Mouse (Mus musculus) CD4-positive naive resting alpha-beta T cell, adult 76 days (primary cell): ENCODE measurements around the gene 1110032A03Rik. TPM values are rescaled to one million over a fixed set of nuclear protein-coding genes. Genes with fewer than 3 reads are reported as not detected.

Source experiments
- total RNA-seq: library from RNA; stranded (reverse); gene quantifications from one replicate; pipeline ENCODE4 v1.2.4, GENCODE M21; 2023

1110032A03Rik gene
- total RNA-seq = 11.1 TPM

GRCm38 (mm10) chr9:50774991-50775612 lies at the start of gene 1110032A03Rik, which contains the start of gene Alg9:
TSS of gene 1110032A03Rik (minus strand) at chr9:50775520.
TSS of gene Alg9 (plus strand) at chr9:50775019.

GRCm38 (mm10) chr9:50768107-50769002 lies 7.0 kb downstream of the 1110032A03Rik start, which contains the start of gene Fdxacb1:
TSS of gene Fdxacb1 (plus strand) at chr9:50768236.

GRCm38 (mm10) chr9:50752054-50752602 lies 23.2 kb downstream of the 1110032A03Rik start, which contains the start of gene Hspb2:
TSS of gene Hspb2 (minus strand) at chr9:50752354.

GRCm38 (mm10) chr9:50751323-50751722 lies 24.0 kb downstream of the 1110032A03Rik start, which contains the start of gene Cryab:
TSS of gene Cryab (plus strand) at chr9:50751325.

GRCm38 (mm10) chr9:50746214-50746677 lies 29.1 kb downstream of the 1110032A03Rik start, which contains the start of gene 2310030G06Rik:
TSS of gene 2310030G06Rik (minus strand) at chr9:50746536.

DNA sequence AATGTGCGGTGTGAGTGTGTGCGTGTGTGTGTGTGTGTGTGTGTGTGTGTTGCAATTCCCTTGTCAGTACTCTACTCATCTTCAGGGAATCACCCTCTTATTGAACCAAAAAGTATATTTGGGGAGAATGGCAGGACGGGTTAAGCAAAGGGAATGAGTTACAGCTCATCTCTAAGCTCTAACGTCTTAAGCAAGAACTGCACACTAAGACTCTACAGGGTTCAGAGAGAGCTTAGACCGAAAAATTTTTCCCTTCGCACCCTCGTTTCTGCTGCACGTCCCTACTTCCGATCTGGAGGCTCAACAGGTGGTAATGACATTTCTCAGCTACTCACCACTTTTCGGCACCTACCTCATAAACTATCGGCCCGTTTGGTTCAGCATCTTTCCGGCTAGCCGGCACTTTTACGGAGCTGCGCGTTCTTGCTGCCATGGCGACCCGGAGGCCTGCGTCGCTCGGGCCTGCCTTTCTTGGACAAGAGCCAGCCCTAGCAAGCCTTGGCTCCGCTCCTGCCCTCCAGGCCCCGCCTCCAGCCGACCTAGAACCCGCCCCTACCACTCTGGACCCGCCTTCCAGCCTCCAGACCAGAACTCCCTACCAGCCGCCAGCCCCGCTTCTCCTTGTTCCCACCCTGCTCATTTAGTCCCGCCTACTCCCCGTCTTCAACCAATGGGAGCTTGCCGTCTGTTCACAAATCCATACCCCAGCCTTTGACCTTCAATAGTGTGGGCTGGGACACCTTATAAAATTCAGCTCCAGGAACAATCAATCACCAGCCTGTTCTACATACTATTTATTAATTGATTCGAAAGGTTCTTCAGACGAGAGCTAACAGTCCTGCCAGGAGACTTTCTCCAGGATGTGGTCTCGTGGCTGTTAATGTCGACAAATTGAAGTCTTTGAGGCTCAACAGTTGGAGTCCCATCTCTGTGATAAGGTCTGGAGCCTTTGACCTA lies 36.1 kb downstream of the 1110032A03Rik start, which contains the start of gene Dixdc1:
Gene Dixdc1, minus strand, starts transcription at position 604 of the 957 bp plus-strand sequence.

Other genes with a start within 250 kb of the 1110032A03Rik start
- gene Pts, start 246.8 kb downstream of the 1110032A03Rik start, total RNA-seq = 40.5 TPM
- 2.3 TPM for gene Il18, start 220.7 kb downstream of the 1110032A03Rik start, total RNA-seq
- not detected for gene Bco2, start 220.3 kb downstream of the 1110032A03Rik start, total RNA-seq
- not detected for gene Tex12, start 214.2 kb downstream of the 1110032A03Rik start, total RNA-seq
- 52.9 TPM for gene Sdhd, start 171.7 kb downstream of the 1110032A03Rik start, total RNA-seq
- 42.6 TPM for gene Timm8b, start 171.6 kb downstream of the 1110032A03Rik start, total RNA-seq
- gene Pih1d2, start 158.2 kb downstream of the 1110032A03Rik start, total RNA-seq = 1.7 TPM
- gene Nkapd1, start 158.1 kb downstream of the 1110032A03Rik start, total RNA-seq = 32.5 TPM
- 27.2 TPM for gene Dlat, start 115.7 kb downstream of the 1110032A03Rik start, total RNA-seq
- not detected for gene Dixdc1, start 36.0 kb downstream of the 1110032A03Rik start, total RNA-seq
- gene 2310030G06Rik, start 29.0 kb downstream of the 1110032A03Rik start, total RNA-seq = not detected
- not detected for gene Cryab, start 24.2 kb downstream of the 1110032A03Rik start, total RNA-seq
- gene Hspb2, start 23.2 kb downstream of the 1110032A03Rik start, total RNA-seq = not detected
- 7.9 TPM for gene Fdxacb1, start 7.3 kb downstream of the 1110032A03Rik start, total RNA-seq
- 20.2 TPM for gene Alg9, start 501 bp downstream of the 1110032A03Rik start, total RNA-seq
- gene Ppp2r1b, start 69.8 kb upstream of the 1110032A03Rik start, total RNA-seq = 68.4 TPM
- gene Sik2, start 233.6 kb upstream of the 1110032A03Rik start, total RNA-seq = 43.6 TPM